In genomic region chr2:18766441-18766820, GRCm38 (mm10) we compare ENCODE assay signal across 8 mouse cellular contexts.
A peak's percentile ranks its signal among the peaks of the same experiment; 100 is the strongest.
DNase-seq lines count a peak whose midpoint lies in the region; ATAC-seq lines count a peak whose summit lies in the region.

No protein-coding gene starts in this region.

- DNase-seq in heart, postnatal 10 days, result no peak
- DNase-seq in MN1 (ENCODE audit: low spot score), result peak; percentile 54
- no peak for DNase-seq in urinary bladder, adult 18-20 months (ENCODE audit: low spot score in 2 of 2)
- no peak for DNase-seq in right cerebral cortex, postnatal 4 days
- DNase-seq in spleen, postnatal 14 days (ENCODE audit: low spot score in 2 of 2), result no peak

- no peaks in the 10 kb centered on the region for H3K36me3 ChIP-seq in heart, embryonic 13.5 days
- no peaks in the 10 kb centered on the region for H3K36me3 ChIP-seq in hindbrain, embryonic 13.5 days

- H3K4me3 ChIP-seq in heart, embryonic 13.5 days, result peak overlapping the region; percentile 81
- peak overlapping the region; percentile 62 for H3K4me3 ChIP-seq in hindbrain, embryonic 13.5 days

- peaks cover 14% of the 10 kb centered on the region for H3K4me1 ChIP-seq in heart, embryonic 13.5 days
- H3K4me1 ChIP-seq in hindbrain, embryonic 13.5 days (replicated peaks), result peaks cover 8% of the 10 kb centered on the region; the same call in 1 of the 2 replicates

- ATAC-seq in heart, embryonic 13.5 days (ENCODE audit: extremely low read depth, insufficient number of reproducible peaks, low FRiP score, low TSS enrichment), result no peak
- peak; percentile 12; the same call in 1 of the 2 replicates for ATAC-seq in hindbrain, embryonic 13.5 days (ENCODE audit: low FRiP score)
- ATAC-seq in megakaryocyte progenitor cell, adult 5-6 weeks (replicated peaks; ENCODE audit: poor library complexity), result peak; percentile 7

- peak overlapping the region; percentile 80 for H3K4me2 ChIP-seq in heart, embryonic 13.5 days
- peak overlapping the region; percentile 61 for H3K4me2 ChIP-seq in hindbrain, embryonic 13.5 days

- H3K27ac ChIP-seq in heart, embryonic 13.5 days (replicated peaks), result peak overlapping the region; percentile 98
- H3K27ac ChIP-seq in hindbrain, embryonic 13.5 days, result peak overlapping the region; percentile 96

- no peaks in the 10 kb centered on the region for H3K9me3 ChIP-seq in heart, embryonic 13.5 days
- H3K9me3 ChIP-seq in hindbrain, embryonic 13.5 days, result no peaks in the 10 kb centered on the region

- intact Hi-C loops in heart, postnatal 10 days (cut with DNase I), result loop anchor here (2.0 to 10.0 kb wide), 11 partner anchors 56 to 1342 kb away; partner anchors contain the start of genes 4930426L09Rik, Bmi1, Dnajc1 and Pip4k2a

- WGBS in heart, embryonic 13.5 days, result 42% methylated on average over 4 of the region's 4 CpGs
- WGBS in hindbrain, embryonic 13.5 days, result 47% methylated on average over 4 of the region's 4 CpGs

- H3K9ac ChIP-seq in heart, embryonic 13.5 days, result peak overlapping the region; percentile 96
- H3K9ac ChIP-seq in hindbrain, embryonic 13.5 days, result peak overlapping the region; percentile 96

- no peaks in the 10 kb centered on the region for H3K27me3 ChIP-seq in heart, embryonic 13.5 days (replicated peaks)
- H3K27me3 ChIP-seq in hindbrain, embryonic 13.5 days, result no peaks in the 10 kb centered on the region
